Mouse (Mus musculus) testis, adult 2 months (tissue): ENCODE measurements around the gene Gm33543.

ENCODE experiments used
- CTCF ChIP-seq: fragments of 200-500 bp; IDR thresholded peaks from 2 replicates; pipeline ENCODE4 v1.5.1; 2012; ENCODE audit warnings: low read depth, mild to moderate bottlenecking, inconsistent platforms, low read length, moderate library complexity; ENCODE audit not compliant: control insufficient read depth, insufficient read depth, insufficient replicate concordance
- POLR2A ChIP-seq: fragments of 200-500 bp; IDR thresholded peaks from 2 replicates; pipeline ENCODE4 v1.6.1; 2012; ENCODE audit warnings: low read depth, mild to moderate bottlenecking, inconsistent platforms, low read length, moderate library complexity; ENCODE audit not compliant: control insufficient read depth

DNA sequence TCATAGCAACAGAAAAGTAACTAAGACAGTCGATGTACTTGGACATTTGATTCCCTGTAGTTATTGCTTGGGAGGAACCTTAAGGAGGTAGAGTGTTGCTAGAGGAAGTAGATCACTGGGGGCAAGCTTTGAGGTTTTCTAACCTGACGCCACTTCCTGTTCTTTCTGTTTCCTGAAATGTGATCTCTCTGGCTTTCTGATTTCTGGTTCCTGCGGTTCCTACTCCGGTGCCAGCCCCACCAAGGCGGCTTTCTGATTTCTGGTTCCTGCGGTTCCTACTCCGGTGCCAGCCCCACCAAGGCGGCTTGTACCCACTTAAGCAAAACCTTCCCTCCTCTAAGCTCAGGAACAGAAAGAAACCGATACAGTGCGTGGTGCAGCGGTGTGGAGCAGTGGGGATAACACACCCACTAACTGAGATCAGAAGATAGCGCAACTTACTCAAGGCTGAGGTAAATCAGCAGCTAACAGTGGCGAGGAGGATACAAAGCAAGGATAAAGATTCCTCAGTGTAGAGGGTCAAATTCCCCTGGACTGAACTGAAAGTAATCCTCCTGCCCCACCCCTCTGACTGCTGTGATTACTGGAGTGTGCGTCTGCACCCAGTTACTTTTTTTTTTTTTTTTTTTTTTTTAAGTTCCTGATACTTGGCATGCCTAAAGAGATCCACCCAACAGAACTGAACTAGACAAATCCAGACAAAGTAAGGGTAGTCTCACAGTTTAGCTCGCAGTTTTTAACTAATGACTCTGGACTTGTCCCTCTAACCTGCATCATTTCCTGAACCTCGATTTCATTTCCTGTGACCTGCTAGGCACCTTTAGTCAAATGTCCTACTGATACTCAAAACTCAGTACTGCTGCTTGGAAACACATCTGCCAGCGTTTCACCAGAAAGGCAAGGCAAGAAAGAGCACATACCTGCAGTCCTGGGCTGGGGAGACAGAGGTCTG is 37.5 kb upstream of the Gm33543 start:
- TF ChIP-seq POLR2A (no peak), CTCF (no peak)
